Mouse (Mus musculus): ENCODE results near the gene Timm8a1. TPM values are rescaled to one million over a fixed set of nuclear protein-coding genes. Genes with fewer than 3 reads are reported as not detected.

Timm8a1 gene
- polyA plus RNA-seq, 1 experiment: 54.9 TPM

DNA sequence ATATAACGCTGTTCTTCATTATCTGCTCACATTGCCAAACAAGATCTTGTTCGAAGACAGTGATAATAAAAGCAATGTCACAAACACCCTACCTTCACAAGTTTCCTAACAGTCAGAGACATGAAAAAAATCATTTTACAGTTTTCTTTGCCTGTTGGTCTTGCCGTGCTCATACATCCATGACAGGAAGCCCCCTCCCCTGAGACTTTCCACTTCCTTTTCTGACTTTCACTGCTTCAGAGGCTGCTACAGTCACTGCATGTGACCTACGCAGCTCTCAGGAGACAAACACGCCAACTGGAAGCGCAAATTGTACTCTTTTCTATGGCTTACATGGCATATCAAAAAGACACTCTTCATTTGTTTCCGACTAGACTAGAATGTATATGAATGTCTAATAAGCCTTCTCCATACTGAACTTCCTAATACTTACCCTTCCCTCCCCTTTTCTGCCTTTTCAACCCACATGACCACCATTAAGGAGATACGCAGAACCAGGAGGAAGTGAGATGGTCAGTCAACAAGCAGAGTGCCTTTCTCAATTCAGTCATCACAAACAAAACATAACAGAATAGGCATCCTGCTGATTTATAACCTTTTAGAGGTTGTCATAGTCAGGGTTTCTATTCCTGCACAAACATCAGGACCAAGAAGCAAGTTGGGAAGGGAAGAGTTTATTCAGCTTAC, 25.0 kb upstream of the Timm8a1 start:
- Histone ChIP-seq H3K27me3 (ENCODE audit: control insufficient read depth, insufficient read depth, low read length, poor library complexity, severe bottlenecking) (no peaks in the 10 kb centered on the region), H3K9me3 (replicated peaks; ENCODE audit: control insufficient read depth, insufficient read depth, low read length, poor library complexity, severe bottlenecking) (no peaks in the 10 kb centered on the region), H3K4me1 (ENCODE audit: control insufficient read depth, insufficient read depth, low read length) (no peaks in the 10 kb centered on the region), H3K36me3 (ENCODE audit: control insufficient read depth, insufficient read depth, low read length, poor library complexity, severe bottlenecking) (no peaks in the 10 kb centered on the region), H3K27ac (ENCODE audit: insufficient read depth, low read length) (no peak overlapping the region), H3K4me3 (ENCODE audit: low read depth, low read length) (no peak overlapping the region), H3K9ac (ENCODE audit: low read depth, poor library complexity, severe bottlenecking) (no peak overlapping the region)
- TF ChIP-seq CTCF (IDR thresholded peaks at IDR 0.05; ENCODE audit: low read depth, low read length) (no peak), EP300 (IDR thresholded peaks at IDR 0.05; ENCODE audit: insufficient read depth, low read depth, low read length) (no peak), POLR2A (IDR thresholded peaks at IDR 0.05; ENCODE audit: insufficient read depth, low read length) (no peak)

DNA sequence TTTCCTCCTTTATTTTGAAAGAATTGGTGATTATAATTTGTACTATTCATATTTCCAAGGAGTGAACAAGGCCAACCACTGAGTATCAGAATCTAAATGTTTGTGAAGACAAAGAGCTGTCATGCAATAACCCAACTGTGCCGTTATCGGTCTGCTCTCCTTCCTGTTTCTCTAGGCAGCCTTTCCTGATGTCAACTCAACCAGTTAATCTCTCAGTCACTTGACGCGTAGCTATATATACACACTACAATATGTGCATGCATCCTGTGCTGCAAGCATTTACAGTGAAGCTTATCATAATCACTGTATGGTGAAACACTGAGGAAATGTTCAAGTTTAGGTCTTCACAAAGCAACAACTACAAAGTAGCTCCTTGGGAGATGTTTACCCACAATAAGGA, 22.7 kb upstream of the Timm8a1 start:
- Histone ChIP-seq H3K9ac (ENCODE audit: low read depth, poor library complexity, severe bottlenecking) (no peak overlapping the region), H3K4me3 (ENCODE audit: low read depth, low read length) (no peak overlapping the region), H3K9me3 (replicated peaks; ENCODE audit: control insufficient read depth, insufficient read depth, low read length, poor library complexity, severe bottlenecking) (no peaks in the 10 kb centered on the region), H3K4me1 (ENCODE audit: control insufficient read depth, insufficient read depth, low read length) (no peaks in the 10 kb centered on the region), H3K36me3 (ENCODE audit: control insufficient read depth, insufficient read depth, low read length, poor library complexity, severe bottlenecking) (no peaks in the 10 kb centered on the region), H3K27ac (ENCODE audit: insufficient read depth, low read length) (no peak overlapping the region), H3K27me3 (ENCODE audit: control insufficient read depth, insufficient read depth, low read length, poor library complexity, severe bottlenecking) (no peaks in the 10 kb centered on the region)
- TF ChIP-seq POLR2A (IDR thresholded peaks at IDR 0.05; ENCODE audit: insufficient read depth, low read length): no peak
- TF ChIP-seq CTCF (IDR thresholded peaks at IDR 0.05; ENCODE audit: low read depth, low read length): no peak
- TF ChIP-seq EP300 (IDR thresholded peaks at IDR 0.05; ENCODE audit: insufficient read depth, low read depth, low read length): no peak

DNA sequence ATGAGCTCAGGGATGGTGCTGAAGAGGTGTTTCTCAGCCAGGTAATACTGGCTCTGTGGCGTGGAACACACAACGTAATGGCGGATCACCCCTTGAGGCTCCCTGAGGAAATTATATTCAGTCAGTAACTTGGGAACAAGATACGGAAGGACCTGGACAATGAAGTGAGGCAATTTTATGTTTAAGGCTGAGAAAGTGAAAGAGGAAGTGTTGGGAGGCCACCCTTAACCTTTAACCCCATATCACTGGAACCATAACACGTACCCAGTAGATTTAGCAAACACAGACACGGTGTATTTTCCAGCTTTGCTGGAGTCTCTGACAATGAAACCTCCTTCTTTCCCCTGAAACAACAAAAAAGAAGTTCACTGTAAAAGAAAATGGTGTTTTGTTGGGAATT, 12.8 kb upstream of the Timm8a1 start:
- Histone ChIP-seq H3K9ac (ENCODE audit: low read depth, poor library complexity, severe bottlenecking) (no peak overlapping the region), H3K27ac (ENCODE audit: insufficient read depth, low read length) (no peak overlapping the region), H3K9me3 (replicated peaks; ENCODE audit: control insufficient read depth, insufficient read depth, low read length, poor library complexity, severe bottlenecking) (no peaks in the 10 kb centered on the region), H3K4me1 (ENCODE audit: control insufficient read depth, insufficient read depth, low read length) (no peaks in the 10 kb centered on the region), H3K27me3 (ENCODE audit: control insufficient read depth, insufficient read depth, low read length, poor library complexity, severe bottlenecking) (no peaks in the 10 kb centered on the region), H3K36me3 (ENCODE audit: control insufficient read depth, insufficient read depth, low read length, poor library complexity, severe bottlenecking) (no peaks in the 10 kb centered on the region), H3K4me3 (ENCODE audit: low read depth, low read length) (no peak overlapping the region)
- no peak for TF ChIP-seq POLR2A (IDR thresholded peaks at IDR 0.05; ENCODE audit: insufficient read depth, low read length)
- TF ChIP-seq CTCF (IDR thresholded peaks at IDR 0.05; ENCODE audit: low read depth, low read length): no peak
- TF ChIP-seq EP300 (IDR thresholded peaks at IDR 0.05; ENCODE audit: insufficient read depth, low read depth, low read length): no peak

DNA sequence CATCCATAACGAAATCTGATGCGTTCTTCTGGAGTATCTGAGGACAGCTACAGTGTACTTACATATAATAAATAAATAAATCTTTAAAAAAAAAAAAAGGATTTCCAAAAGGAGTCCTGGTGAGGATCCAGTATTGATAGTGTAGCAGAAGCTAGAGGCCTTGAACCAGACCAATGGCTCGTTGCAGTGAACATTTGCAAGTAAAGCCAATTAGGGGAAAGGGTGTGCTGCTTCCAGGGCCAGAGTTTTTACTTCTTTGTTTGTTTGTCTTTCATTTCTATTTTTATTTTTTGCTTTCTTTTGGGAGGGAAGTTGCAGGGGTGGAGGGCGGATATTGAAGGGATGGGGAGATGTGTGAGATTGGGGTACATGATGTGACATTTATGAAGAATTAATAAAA, 11.7 kb upstream of the Timm8a1 start:
- Histone ChIP-seq H3K4me1 (ENCODE audit: control insufficient read depth, insufficient read depth, low read length) (no peaks in the 10 kb centered on the region), H3K36me3 (ENCODE audit: control insufficient read depth, insufficient read depth, low read length, poor library complexity, severe bottlenecking) (no peaks in the 10 kb centered on the region), H3K9ac (ENCODE audit: low read depth, poor library complexity, severe bottlenecking) (no peak overlapping the region), H3K4me3 (ENCODE audit: low read depth, low read length) (no peak overlapping the region), H3K9me3 (replicated peaks; ENCODE audit: control insufficient read depth, insufficient read depth, low read length, poor library complexity, severe bottlenecking) (no peaks in the 10 kb centered on the region), H3K27ac (ENCODE audit: insufficient read depth, low read length) (no peak overlapping the region), H3K27me3 (ENCODE audit: control insufficient read depth, insufficient read depth, low read length, poor library complexity, severe bottlenecking) (no peaks in the 10 kb centered on the region)
- TF ChIP-seq CTCF (IDR thresholded peaks at IDR 0.05; ENCODE audit: low read depth, low read length): no peak

DNA sequence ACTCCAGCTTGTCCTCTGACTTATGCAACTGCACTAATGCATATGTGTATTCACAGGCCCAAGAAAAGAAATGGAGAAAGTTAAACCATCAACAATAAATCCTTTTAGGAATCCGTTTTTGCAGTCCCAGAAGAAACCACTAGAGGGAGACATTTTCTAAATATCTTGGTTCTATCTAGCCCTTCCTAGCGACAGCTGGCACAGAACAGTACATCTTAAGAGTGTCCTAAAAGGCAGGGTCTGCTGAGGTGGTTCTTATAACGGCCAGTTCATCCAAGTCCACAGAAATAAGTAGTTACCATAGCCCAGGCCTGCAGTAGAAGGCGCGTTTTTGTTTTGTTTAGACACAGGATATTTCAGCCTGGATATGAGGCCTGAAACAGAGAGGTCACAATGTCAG, 9.2 kb upstream of the Timm8a1 start:
- H3K27ac ChIP-seq (ENCODE audit: insufficient read depth, low read length): no peak overlapping the region

DNA sequence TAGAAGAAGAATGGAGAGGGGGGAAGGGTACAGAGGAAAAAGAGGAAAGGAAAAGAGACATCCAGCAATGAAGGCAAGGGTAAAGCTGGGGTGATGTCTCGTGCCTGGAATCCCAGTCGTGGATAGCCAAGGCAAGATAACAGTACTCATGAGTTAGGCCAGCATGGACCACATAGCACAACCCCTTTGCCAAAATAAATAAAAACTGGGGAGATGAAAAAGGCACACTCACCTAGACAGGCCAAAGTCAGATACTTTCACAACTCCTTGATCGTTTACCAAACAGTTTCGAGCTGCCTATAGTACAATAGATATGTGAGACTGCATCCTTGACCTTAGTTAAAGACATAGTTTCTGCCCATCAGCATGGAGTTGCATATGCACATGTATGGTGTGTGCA, 5.7 kb upstream of the Timm8a1 start:
- Histone ChIP-seq H3K27me3 (ENCODE audit: control insufficient read depth, insufficient read depth, low read length, poor library complexity, severe bottlenecking) (no peaks in the 10 kb centered on the region), H3K27ac (ENCODE audit: insufficient read depth, low read length) (no peak overlapping the region), H3K4me1 (ENCODE audit: control insufficient read depth, insufficient read depth, low read length) (no peaks in the 10 kb centered on the region), H3K4me3 (ENCODE audit: low read depth, low read length) (no peak overlapping the region), H3K9me3 (replicated peaks; ENCODE audit: control insufficient read depth, insufficient read depth, low read length, poor library complexity, severe bottlenecking) (no peaks in the 10 kb centered on the region), H3K9ac (ENCODE audit: low read depth, poor library complexity, severe bottlenecking) (no peak overlapping the region), H3K36me3 (ENCODE audit: control insufficient read depth, insufficient read depth, low read length, poor library complexity, severe bottlenecking) (no peaks in the 10 kb centered on the region)
- TF ChIP-seq EP300 (IDR thresholded peaks at IDR 0.05; ENCODE audit: insufficient read depth, low read depth, low read length): no peak
- no peak for TF ChIP-seq POLR2A (IDR thresholded peaks at IDR 0.05; ENCODE audit: insufficient read depth, low read length)
- TF ChIP-seq CTCF (IDR thresholded peaks at IDR 0.05; ENCODE audit: low read depth, low read length): no peak

More for the DNA sequence above, 9.2 kb upstream of the Timm8a1 start:
- H3K27me3 ChIP-seq (ENCODE audit: control insufficient read depth, insufficient read depth, low read length, poor library complexity, severe bottlenecking): no peaks in the 10 kb centered on the region
- TF ChIP-seq EP300 (IDR thresholded peaks at IDR 0.05; ENCODE audit: insufficient read depth, low read depth, low read length): no peak
- no peak for TF ChIP-seq CTCF (IDR thresholded peaks at IDR 0.05; ENCODE audit: low read depth, low read length)
- no peak for TF ChIP-seq POLR2A (IDR thresholded peaks at IDR 0.05; ENCODE audit: insufficient read depth, low read length)
- no peaks in the 10 kb centered on the region for H3K4me1 ChIP-seq (ENCODE audit: control insufficient read depth, insufficient read depth, low read length)
- no peaks in the 10 kb centered on the region for H3K9me3 ChIP-seq (replicated peaks; ENCODE audit: control insufficient read depth, insufficient read depth, low read length, poor library complexity, severe bottlenecking)
- no peaks in the 10 kb centered on the region for H3K36me3 ChIP-seq (ENCODE audit: control insufficient read depth, insufficient read depth, low read length, poor library complexity, severe bottlenecking)
- H3K4me3 ChIP-seq (ENCODE audit: low read depth, low read length): no peak overlapping the region
- H3K9ac ChIP-seq (ENCODE audit: low read depth, poor library complexity, severe bottlenecking): no peak overlapping the region
